Mouse (Mus musculus) thymus, postnatal 4 days (tissue): Measurements from ENCODE around the gene Tshz2.
A peak's percentile ranks its signal among the peaks of the same experiment; 100 is the strongest.
"Not testable (repeated sequence)": the region's sequence is repeated elsewhere in the genome, so short reads cannot be mapped to it uniquely, and the experiment has no call there.

Experiments
- DNase-seq: peaks from one replicate; pipeline ENCODE4 v3.0.0; 2021

The Tshz2 gene

GRCm38 (mm10) chr2:169814757-169815156 is 181.9 kb downstream of the Tshz2 start:
- no peak for DNase-seq

DNA sequence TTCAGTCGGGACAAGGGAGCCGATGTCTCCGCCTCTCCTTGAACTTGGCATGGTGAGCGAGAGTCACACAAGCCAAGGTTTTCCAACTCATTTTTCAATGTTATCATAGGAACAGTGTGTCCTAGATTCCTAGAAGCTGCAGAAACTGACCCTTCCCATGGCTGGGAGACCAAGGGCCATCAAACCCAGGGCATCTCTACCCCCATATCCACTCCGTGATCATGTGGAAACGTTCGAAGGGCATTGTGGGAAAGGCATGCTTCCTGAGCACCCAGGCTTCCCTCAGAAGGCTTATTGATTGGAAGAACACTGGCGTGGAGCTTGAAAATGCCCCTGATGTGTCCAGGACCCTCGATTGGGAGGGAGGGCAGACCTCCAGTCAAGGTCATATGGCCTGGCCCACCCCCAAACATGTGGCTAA is 188.2 kb downstream of the Tshz2 start:
- DNase-seq, result no peak

DNA sequence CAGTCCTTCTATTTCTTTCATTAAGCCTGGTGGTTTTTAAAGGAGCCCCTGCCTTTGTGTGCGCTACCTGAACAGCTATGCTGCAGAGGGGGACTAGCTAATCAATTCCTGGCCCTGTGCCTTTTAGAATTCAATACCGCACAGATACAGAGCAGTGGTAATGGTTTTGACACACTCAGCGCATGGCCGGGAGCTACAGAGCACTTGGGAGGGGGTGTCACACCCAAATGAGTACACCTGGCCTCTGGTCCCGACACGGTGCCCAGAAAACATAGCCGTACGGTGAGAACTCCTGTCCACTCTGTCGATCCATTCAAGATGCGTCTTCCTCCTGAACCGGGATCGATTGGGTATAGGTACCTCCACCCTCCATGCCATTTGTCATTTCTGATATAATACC is 193.1 kb downstream of the Tshz2 start:
- DNase-seq, result no peak

- DNase-seq, result no peak
Observed at GRCm38 (mm10) chr2:169826316-169826715, 193.5 kb downstream of the Tshz2 start.

DNA sequence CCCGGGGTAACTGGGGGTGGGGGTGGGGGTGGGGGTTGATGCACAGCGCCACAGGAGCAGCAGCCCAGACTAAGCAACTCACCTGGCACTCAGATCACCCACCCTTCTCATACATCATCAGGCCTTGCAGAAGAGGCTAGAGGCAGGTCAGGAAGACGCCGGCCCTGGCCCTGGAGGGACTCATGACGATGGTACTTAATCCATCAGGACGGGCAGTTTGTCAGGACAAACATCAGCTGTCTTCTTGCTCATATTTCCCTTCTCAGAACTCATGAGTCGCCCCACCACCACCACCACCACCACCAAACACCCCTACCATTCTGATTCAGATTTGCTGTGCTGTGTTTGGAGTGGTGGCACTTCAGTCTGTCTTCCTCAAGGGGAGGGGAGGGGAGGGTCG is 194.0 kb downstream of the Tshz2 start:
- no peak for DNase-seq

- DNase-seq, result no peak
Observed at GRCm38 (mm10) chr2:169832184-169832583, 199.4 kb downstream of the Tshz2 start.

DNA sequence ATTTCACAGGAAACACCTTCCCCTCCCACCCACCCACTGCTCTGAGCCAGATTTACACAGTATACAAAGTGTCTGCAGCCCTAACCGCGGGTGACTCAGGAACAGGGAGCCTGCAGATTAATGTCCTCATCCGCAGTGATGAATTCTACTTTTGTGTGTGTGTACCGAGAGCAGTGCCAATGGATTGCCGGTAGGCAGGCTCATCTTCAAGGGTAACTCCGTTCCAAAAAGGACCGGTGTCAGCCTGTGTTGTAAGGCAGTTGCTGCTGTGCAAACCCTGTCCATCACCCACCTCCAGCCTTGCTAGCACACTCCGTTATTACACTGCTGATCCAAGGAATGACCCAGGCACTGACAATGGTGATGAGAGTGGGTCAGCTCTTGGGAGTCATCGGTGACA is 200.8 kb downstream of the Tshz2 start:
- no peak for DNase-seq

DNA sequence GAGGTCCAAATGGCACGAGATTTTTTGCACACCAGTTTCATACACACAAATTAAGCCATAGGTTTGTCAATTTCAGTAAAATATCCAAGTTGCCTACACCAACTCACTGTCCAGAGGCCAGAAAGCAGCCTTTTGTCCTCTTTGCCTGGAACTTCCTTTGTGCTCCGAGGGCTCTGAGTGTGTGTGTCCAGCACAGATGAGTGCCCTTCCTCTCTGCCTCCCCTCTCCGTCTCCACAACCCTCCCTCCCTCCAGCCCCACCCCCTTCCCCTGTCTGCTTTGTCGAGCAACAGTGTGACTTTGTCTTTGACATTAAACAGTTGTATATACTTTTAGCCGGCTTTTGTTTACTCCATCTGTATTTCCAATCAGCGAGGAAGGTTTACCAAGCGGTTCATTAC is 201.8 kb downstream of the Tshz2 start:
- DNase-seq, result no peak

DNA sequence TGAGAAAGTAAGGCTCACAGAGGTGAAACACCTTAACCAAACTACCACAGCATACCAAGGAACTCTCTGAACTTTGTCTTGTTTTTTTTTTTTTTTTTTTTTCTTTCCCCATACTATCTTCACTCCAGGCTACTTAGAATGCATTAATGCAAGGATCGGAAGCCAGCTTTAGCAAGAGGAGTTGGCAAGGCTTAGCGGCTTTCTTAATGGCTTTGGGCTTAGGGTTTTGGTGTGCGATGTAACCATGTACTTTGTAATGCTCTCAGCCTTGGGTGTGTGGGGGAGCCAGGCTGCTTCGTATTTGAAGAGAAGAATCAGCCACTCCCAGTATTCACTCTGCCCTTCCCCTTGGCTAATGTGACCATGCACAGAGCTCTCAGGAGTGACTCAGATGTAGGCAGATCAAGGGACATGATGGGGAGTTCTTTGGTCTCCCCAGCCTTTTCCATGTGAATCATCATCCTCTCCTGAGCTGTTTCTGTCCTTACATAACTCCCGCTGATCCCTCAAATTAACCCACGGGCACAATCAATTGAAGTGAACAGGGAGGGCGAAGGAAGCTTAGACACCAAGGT is 204.3 kb downstream of the Tshz2 start:
- DNase-seq, result no peak

GRCm38 (mm10) chr2:169838521-169838920 is 205.7 kb downstream of the Tshz2 start:
- no peak for DNase-seq

DNA sequence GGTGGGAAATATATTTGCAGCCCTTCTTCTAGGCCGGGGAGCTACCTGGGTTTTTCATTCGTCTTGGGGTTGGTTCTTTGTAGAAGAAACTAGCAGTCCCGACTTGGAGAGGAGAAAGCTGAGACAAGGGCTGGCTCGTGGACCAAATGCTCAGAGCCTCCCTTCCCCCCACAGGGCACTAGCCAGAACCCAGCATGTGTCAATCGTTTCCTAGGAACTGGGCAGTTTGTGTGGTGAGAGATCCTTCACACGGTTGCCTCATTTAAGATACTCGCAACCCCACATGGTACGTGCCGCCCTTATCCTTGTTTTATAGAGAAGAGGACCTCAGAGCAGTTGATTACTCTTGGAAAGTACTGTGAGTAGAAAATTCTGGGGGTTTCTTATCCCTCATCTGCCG is 208.6 kb downstream of the Tshz2 start:
- no peak for DNase-seq

GRCm38 (mm10) chr2:169842494-169842893 is 209.7 kb downstream of the Tshz2 start:
- DNase-seq, result no peak

DNA sequence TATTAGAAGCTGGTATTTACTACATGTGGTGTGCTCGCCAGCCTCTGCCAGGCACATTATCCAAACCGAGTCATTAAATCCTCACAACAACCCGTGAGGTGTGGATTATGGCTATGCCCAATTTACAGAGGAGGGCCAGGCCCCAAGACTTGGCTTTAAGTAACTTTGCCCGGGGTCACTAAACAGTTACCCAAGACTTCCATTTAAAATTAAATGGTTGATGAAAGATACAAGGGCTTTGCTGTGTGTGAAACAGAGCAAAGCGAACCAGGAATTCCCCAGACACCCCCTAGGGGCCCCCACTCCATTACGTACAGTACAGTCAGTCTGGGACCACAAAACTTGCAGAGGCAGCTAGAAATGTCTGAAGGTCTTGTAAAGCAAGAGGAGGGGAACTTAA is 210.7 kb downstream of the Tshz2 start:
- DNase-seq, result no peak

DNA sequence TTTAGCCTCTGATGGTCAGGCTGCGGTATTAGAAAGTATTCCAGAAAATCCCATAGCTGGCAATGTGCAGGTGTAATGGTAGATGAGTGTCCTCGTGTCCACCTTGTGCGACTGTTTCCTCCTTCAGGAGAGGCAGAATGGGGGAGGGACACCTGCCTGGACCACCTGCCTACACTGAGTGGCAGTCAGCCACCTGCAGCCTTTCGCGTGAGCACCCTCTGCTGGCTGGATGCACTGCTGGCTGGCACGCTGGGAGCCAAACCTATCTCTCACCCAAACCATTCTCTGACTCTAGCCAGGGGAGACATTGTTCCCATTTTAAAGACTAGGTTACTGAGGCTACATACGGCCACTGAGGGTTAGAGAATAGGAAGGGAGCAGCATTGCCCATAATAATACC is 216.3 kb downstream of the Tshz2 start:
- DNase-seq, result peak; percentile 86

DNA sequence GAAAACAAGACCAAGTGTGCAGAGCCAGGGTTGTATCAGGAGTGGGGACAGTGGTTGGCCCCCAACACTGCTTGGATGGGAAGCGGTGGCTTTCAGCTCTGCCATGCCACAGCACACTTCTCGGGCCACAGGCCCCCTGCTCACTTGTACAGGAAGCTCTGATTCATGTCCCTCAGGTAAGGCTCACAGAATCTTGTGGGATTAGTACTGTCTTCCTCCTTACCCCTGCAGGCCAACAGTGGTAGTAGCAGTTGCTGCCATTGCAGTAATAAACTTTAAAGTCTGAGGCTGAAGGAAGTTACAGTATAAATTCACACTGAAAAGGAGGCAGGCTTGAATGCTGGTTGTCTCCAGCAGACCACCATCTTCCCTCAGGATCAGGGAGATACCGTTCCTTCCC is 216.7 kb downstream of the Tshz2 start:
- DNase-seq, result peak; percentile 26

DNA sequence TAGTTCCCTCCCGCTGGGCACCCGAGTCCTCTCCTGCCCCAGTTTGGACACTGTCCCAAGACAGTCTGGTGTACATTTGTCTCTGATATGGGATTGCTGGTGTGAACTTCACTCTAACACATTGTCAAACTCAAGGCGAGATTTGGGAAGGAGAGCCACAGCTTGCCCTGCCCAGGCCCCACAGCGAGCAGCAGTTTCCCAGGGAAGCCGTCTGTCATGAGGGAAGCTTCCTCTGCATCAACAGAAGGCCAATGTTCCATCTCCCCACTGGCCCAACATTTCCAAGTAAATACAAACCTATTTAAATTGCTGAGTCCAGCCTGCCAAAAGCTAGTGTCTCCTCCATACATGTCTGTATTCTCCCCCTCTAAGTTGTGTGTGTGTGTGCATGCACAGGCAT is 218.8 kb downstream of the Tshz2 start:
- no peak for DNase-seq

DNA sequence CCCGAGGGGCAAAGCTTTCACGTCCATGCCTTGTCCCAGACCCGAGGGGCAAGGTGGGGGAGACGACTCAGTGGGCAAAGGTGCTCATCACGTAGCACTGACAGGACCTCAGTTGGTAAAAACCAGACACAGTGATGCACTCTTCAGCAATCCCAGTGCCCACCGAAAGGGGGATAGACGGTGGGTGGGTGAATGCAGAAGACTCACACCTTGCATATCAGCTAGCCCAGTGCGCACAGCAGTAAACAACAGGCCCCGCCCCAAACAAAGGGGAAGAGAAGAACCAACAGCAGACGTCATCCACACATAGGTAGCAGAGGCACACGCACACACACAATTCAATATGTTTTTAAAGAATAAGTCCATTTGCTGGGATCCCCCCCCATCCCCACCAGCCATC is 221.7 kb downstream of the Tshz2 start:
- no peak for DNase-seq

- not testable (repeated sequence) for DNase-seq
Observed at GRCm38 (mm10) chr2:169857041-169857440, 224.2 kb downstream of the Tshz2 start.

GRCm38 (mm10) chr2:169859078-169859855 is 226.5 kb downstream of the Tshz2 start:
- no peak for DNase-seq

DNA sequence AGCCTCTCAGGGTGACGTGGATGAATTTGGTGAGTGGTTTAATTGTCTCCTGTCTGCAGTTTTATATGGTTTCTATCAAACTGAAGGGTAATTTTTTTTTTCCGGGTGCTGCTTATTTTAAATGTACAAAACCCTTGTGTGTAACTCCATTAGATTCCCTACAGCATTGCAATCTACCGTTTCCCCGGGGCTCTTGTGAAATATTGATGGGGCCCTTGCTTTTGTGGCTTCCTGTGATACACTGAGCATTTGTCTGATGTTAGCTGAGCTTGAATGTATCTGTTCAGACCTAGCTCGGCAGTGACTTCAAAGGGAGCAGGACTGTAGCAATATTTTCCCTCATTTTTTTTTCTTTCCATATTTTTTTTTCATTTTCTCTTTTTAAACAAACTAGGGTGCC is 228.1 kb downstream of the Tshz2 start:
- no peak for DNase-seq

DNA sequence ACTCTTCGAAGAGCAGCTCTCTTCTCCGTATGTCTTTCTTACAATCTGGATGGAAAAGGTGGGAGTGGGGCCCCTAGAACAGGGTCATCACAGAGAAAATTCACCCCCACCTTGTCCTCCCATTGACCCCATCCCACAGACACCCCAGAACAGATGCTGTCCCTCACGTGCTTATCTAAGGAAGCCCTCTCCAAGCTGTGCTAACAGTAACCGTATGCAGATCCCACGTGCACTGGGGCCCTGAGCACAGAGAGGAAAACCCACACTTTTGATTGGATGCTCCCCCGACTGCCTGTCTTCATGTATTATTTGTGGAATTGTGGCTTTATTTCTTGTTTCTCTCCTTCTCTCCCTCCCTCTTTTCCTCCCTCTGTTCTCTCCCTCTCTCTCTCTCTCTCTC is 229.9 kb downstream of the Tshz2 start:
- DNase-seq, result no peak

GRCm38 (mm10) chr2:169869468-169869867 is 236.7 kb downstream of the Tshz2 start:
- DNase-seq, result no peak

GRCm38 (mm10) chr2:169870503-169870902 is 237.7 kb downstream of the Tshz2 start:
- no peak for DNase-seq

DNA sequence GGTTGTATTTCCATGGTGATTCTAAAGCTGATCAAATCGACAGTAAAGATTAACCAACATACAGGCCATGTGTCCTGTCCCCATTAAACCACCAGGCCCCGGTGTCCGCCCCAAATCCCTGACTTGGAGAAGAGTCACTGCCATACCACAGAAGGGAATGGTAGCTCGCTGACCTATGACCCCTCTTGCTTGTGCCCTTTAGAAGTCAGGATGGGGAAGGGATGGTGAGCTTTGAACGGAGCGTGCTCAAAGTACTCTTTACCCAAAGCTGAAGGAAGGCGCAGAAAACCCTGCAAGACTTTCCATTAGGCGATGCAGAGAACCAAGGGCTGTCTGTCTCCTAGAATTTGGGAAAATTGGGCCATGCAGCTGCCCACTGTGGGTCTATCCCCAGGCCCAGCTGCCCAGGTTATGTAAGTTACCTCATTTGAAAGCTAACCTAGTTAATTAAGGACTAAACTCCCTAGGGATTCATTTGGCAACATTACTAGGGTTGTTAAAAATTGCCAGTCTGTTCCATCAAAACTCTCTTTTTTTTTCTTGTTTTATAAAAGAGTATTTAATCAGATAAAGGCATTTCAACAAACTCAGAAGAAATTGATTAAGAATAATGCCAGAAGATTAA is 238.7 kb downstream of the Tshz2 start:
- DNase-seq, result no peak
